Mouse (Mus musculus) mature B cell (primary cell): ENCODE measurements around the gene Gmds.

Experiments used
- in situ Hi-C: fragments of 300-500 bp; cut with MboI; formaldehyde crosslinking; loops from 2 replicates; pipeline ENCODE4 v1.14.3; 2019

Gene Gmds

DNA sequence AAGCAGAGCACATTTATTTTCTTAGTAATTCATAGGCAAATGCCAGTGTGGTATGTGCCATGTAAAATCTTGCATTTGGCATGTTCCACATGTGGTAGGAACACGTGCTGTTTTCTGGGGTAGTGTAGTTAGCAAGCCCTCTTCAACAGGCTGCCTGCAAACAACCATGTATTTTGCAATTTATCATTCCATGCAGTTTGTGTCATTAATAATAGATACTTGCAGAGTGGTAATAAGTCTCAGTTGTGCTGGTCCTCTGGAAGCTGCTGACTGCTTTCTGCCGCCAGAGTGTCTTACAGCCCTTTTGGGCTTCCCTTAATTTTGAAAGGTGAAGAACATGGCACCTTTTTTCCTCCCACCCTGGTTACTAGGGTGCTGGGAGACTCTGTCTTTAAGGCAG is 525.8 kb downstream of the Gmds start:
- in situ Hi-C loops = loop anchor here (25.0 kb wide), 2 partner anchors 600 to 850 kb away; no protein-coding TSS in a partner anchor

- in situ Hi-C loops = loop anchor here (25.0 kb wide), 2 partner anchors 601 to 851 kb away; no protein-coding TSS in a partner anchor
These were observed 527.0 kb downstream of the Gmds start for GRCm38 (mm10) chr13:31811542-31812021.

- in situ Hi-C loops = loop anchor here (25.0 kb wide), 2 partner anchors 601 to 851 kb away; no protein-coding TSS in a partner anchor
These were observed 527.6 kb downstream of the Gmds start for GRCm38 (mm10) chr13:31810693-31811541.

DNA sequence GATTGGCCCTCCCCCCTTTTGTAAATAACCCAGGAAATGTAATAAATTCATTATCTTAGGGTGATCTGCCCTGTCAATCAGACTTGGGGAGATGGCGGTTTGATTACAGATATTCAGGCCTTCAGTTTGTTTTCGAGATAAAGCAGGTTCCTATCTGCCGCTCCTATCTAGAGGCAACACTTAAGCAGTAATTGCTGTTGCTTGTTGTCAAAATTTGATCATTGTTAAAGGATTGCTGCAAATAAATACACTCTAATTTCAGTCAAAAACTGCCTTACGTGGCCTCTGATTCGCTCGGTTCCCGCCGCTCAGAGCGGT is 528.2 kb downstream of the Gmds start:
- in situ Hi-C loops = loop anchor here (25.0 kb wide), 2 partner anchors 602 to 852 kb away; no protein-coding TSS in a partner anchor

DNA sequence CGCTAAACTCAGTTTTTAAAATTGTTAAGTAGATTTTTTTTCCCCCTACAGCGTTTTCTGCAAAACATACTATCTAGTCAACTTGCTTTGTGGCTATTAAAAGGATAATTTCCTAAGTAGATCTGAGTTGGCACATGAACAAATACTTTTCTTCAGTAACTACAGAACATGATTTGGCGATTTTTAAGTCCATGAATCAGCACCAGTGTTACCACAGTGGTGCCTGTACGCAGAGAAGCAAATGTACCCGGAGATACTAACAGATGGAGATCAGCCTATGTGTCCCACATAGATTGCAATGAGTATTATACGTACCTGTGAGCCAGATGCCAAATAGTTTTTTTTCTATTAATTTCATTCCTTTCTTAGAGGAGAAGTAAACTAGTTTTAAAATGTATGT is 528.8 kb downstream of the Gmds start:
- in situ Hi-C loops = loop anchor here (25.0 kb wide), 2 partner anchors 603 to 853 kb away; no protein-coding TSS in a partner anchor

- in situ Hi-C loops = loop anchor here (25.0 kb wide), 2 partner anchors 603 to 853 kb away; no protein-coding TSS in a partner anchor
These were observed 529.6 kb downstream of the Gmds start for GRCm38 (mm10) chr13:31808804-31809420.

GRCm38 (mm10) chr13:31808116-31808803 is 530.3 kb downstream of the Gmds start:
- in situ Hi-C loops = loop anchor here (25.0 kb wide), 2 partner anchors 604 to 854 kb away; no protein-coding TSS in a partner anchor

DNA sequence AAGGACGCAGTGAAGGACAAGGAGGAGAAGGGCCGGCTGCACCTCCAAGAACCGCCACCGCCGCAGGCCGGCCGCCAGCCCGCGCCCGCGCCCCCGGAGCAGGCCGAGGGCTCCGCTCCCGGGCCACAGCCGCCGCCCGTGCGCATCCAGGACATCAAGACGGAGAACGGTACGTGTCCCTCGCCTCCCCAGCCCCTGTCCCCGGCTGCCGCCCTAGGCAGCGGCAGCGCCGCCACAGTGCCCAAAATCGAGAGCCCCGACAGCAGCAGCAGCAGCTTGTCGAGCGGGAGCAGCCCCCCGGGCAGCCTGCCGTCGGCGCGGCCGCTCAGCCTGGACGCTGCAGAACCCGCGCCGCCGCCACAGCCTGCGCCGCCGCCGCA is 530.8 kb downstream of the Gmds start:
- in situ Hi-C loops = loop anchor here (25.0 kb wide), 2 partner anchors 605 to 855 kb away; no protein-coding TSS in a partner anchor

- in situ Hi-C loops = loop anchor here (25.0 kb wide), 2 partner anchors 605 to 855 kb away; no protein-coding TSS in a partner anchor
These were observed 531.4 kb downstream of the Gmds start for GRCm38 (mm10) chr13:31806890-31807735.

- in situ Hi-C loops = loop anchor here (25.0 kb wide), 2 partner anchors 606 to 856 kb away; no protein-coding TSS in a partner anchor
These were observed 532.1 kb downstream of the Gmds start, which contains the start of gene Foxc1 for GRCm38 (mm10) chr13:31806428-31806832. TSS of gene Foxc1 (plus strand) at chr13:31806633.

GRCm38 (mm10) chr13:31805831-31806427 is 532.6 kb downstream of the Gmds start:
- in situ Hi-C loops = loop anchor here (25.0 kb wide), 2 partner anchors 606 to 856 kb away; no protein-coding TSS in a partner anchor

DNA sequence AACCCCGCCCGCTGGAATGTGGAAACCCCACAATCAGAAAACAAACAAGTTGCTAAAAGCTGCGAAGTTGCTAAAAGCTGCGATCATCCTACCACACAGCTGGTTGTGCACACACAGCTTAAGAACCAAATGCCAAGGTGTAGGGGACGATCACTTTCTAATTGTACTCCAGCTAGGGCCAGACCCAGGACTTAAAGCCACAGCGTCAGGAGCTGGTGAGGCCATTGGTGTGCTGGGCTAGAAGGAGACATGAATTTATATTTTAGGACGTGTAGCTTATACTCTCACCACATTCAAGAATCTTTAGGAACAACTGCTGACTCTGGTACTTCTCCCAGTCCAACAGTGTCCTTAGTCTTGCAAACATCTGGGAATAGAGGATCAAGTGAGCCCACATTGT is 534.0 kb downstream of the Gmds start:
- in situ Hi-C loops = loop anchor here (25.0 kb wide), 2 partner anchors 608 to 858 kb away; no protein-coding TSS in a partner anchor

DNA sequence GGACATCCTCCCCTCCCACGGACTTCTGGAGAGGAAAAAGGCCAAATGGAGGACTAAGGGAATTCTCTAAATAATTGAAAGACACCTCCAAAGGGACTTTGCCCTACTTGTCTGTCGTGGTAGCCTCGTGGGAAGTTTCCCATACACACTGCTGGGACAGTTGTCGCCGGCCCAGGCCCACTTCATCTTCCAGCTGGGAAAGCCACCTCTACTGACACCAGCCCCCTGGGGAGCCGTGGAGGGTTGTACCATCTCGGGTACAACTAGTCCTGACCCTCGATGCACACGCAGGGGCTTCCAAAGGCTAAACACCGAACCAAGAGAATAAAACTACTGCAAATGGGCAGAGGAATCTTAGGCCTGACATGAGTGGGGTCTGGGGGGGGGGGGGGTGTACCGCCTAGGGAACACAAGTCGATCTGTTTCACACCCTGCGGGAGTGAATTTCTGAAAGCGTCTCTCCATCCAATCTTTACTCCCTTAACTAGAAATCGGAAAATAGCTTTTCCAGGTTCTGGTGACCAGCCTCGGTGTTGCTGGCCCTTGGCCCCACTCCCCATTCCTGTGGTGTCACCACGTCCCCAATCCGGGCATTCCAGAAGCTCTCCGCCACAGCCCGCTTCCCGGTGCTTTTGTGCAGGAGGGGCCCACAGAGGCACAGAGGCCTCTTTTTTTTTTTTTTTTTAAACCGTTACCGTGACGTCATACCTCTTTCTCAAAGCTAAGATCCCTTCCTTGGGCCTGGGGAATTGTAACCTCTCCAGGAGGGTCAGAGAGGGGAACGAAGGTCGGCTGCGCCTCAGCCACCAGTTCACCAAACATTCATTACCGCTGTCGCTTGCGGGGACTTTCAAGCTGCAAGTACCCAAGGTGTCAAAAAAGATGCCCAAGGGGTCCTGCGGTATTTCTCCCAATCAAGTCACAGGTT is 535.1 kb downstream of the Gmds start:
- in situ Hi-C loops = loop anchor here (25.0 kb wide), 2 partner anchors 609 to 859 kb away; no protein-coding TSS in a partner anchor

GRCm38 (mm10) chr13:31802447-31802846 is 536.1 kb downstream of the Gmds start:
- in situ Hi-C loops = loop anchor here (25.0 kb wide), 2 partner anchors 610 to 860 kb away; no protein-coding TSS in a partner anchor

DNA sequence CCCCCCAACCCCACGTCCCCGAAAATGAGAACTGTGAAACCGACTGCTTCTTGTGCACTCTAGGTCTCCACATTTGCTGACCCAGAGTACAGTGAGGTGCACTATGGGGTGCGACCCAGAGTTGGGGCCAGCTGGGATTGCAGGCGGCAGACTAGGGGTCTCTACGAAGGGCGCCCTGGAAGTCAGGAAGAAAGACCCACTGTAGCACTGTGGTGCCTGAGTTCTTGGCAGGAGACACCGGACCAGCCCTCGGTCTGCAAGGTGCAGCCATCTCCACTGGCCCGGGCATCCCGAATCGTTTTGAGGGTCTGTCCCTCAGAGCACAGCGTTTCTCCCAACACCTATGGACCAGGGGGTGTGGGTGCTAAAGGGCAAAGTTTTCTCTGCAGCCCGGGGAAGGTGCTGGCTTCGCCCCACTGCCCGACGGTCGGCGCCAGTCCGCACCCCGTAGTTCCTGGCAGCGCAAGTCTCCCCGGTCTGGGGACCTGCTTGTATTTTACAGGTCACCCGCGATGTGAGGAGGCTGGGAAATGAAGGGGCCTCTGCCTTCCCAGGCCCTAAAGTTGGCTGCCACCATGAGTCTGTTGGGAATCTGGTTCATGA is 536.7 kb downstream of the Gmds start:
- in situ Hi-C loops = loop anchor here (25.0 kb wide), 2 partner anchors 610 to 860 kb away; no protein-coding TSS in a partner anchor

- in situ Hi-C loops = loop anchor here (25.0 kb wide), 2 partner anchors 611 to 861 kb away; no protein-coding TSS in a partner anchor
These were observed 537.7 kb downstream of the Gmds start for GRCm38 (mm10) chr13:31800581-31801576.

- in situ Hi-C loops = no loop called here
These were observed 540.5 kb downstream of the Gmds start for GRCm38 (mm10) chr13:31798075-31798474.
